In genomic region chr16:87524228-87524627, GRCm38 (mm10) we compare ENCODE assay signal across 22 mouse cellular contexts. TPM values are rescaled to one million over a fixed set of nuclear protein-coding genes. Genes with fewer than 3 reads are reported as not detected.
DNase-seq lines count a peak whose midpoint lies in the region; ATAC-seq and TF ChIP-seq lines count a peak whose summit lies in the region.
"Had no signal": no experiment of that assay in that cellular context is flagged by ENCODE, and none has a peak within 500 bp of the region (broad histone marks: within the 10 kb centered on the region; RNA-seq: fewer than 3 reads in every experiment).

No protein-coding gene starts in this region.

- dilution Hi-C loops in CH12.LX (cut with MboI; ENCODE audit: extremely low pct_ligation_motif_present, extremely low pct_unique_long_range_greater_than_20kb, low sequenced_read_pairs) = no loop called here

- no peaks in the 10 kb centered on the region for H3K79me2 ChIP-seq in liver, adult 2 months (ENCODE audit: control insufficient read depth, insufficient read depth, low read length)
- no peaks in the 10 kb centered on the region for H3K79me2 ChIP-seq in CH12.LX (replicated peaks; ENCODE audit: control insufficient read depth, extremely low read depth, insufficient read depth, poor library complexity, severe bottlenecking)

- in situ Hi-C loops in CH12.LX (cut with MboI; ENCODE audit: low pct_ligation_motif_present, low pct_unique_long_range_greater_than_20kb, low sequenced_read_pairs) = loop anchor here (5.0 kb wide), 1 partner anchor 53 kb away; no protein-coding TSS in a partner anchor

- H3K9ac ChIP-seq in liver, adult 2 months (ENCODE audit: low read depth, low read length) = no peak overlapping the region
- H3K9ac ChIP-seq in liver, embryonic 11.5 days (ENCODE audit: low read depth, low read length) = no peak overlapping the region
- H3K9ac ChIP-seq in CH12.LX (ENCODE audit: insufficient read depth, low read depth) = no peak overlapping the region
- no peak overlapping the region for H3K9ac ChIP-seq in liver, embryonic 15.5 days
- H3K9ac ChIP-seq: embryonic facial prominence, embryonic 12.5 days; forebrain, embryonic 15.5 days; hindbrain, embryonic 12.5 days had no signal

- H3K9me3 ChIP-seq in liver, embryonic 11.5 days (ENCODE audit: control insufficient read depth, low read length) = no peaks in the 10 kb centered on the region
- H3K9me3 ChIP-seq in CH12.LX (replicated peaks; ENCODE audit: low read length) = no peaks in the 10 kb centered on the region
- no peaks in the 10 kb centered on the region for H3K9me3 ChIP-seq in liver, embryonic 15.5 days (replicated peaks)
- H3K9me3 ChIP-seq: embryonic facial prominence, embryonic 12.5 days; forebrain, embryonic 15.5 days; heart, embryonic 10.5 days; hindbrain, embryonic 12.5 days had no signal

- no peak overlapping the region for H3K4me3 ChIP-seq in liver, adult 2 months (ENCODE audit: insufficient read depth, low read depth, low read length)
- H3K4me3 ChIP-seq in liver, embryonic 11.5 days (ENCODE audit: low read depth, low read length) = no peak overlapping the region
- no peak overlapping the region for H3K4me3 ChIP-seq in CH12.LX (replicated peaks in 1 of 3; ENCODE audit: low read depth in 2 of 3, low read length in 2 of 3, poor library complexity in 1 of 3)
- no peak overlapping the region for H3K4me3 ChIP-seq in liver, embryonic 15.5 days (replicated peaks)
- H3K4me3 ChIP-seq: embryonic facial prominence, embryonic 12.5 days; forebrain, embryonic 15.5 days; heart, embryonic 10.5 days; hindbrain, embryonic 12.5 days had no signal

- no peak for TF ChIP-seq EP300 in CH12.LX (IDR thresholded peaks at IDR 0.05; ENCODE audit: low read length)

- TF ChIP-seq RAD21 in CH12.LX (IDR thresholded peaks at IDR 0.05; ENCODE audit: low read depth, low read length) = no peak

- DNase-seq in liver, adult 2 months (ENCODE audit: extremely low read depth, low read depth, low spot score) = peak; percentile 82
- no peak for DNase-seq in liver, embryonic 11.5 days (ENCODE audit: low spot score)
- DNase-seq in CH12.LX (ENCODE audit: extremely low read depth) = peak; percentile 44
- no peak for DNase-seq in urinary bladder, postnatal 4 days (ENCODE audit: low spot score in 2 of 2)
- DNase-seq: adrenal gland, postnatal 14 days; B cell, adult 2 months; cerebellum, adult 2 months; cerebellum, postnatal 14 days; gastrocnemius, postnatal 36 days; heart, adult 18-20 months; heart, postnatal 10 days; heart, postnatal 4 days had no signal

- TF ChIP-seq POLR2A in liver, adult 2 months (IDR thresholded peaks at IDR 0.05; ENCODE audit: extremely low read depth, insufficient read depth, low read length) = no peak
- no peak for TF ChIP-seq POLR2A in CH12.LX (IDR thresholded peaks at IDR 0.05; ENCODE audit: low read depth, low read length)

- no peak for TF ChIP-seq CTCF in liver, adult 2 months (IDR thresholded peaks at IDR 0.05; ENCODE audit: low read depth, low read length)
- no peak for TF ChIP-seq CTCF in CH12.LX (conservative IDR thresholded peaks at IDR 0.05 in 1 of 2, IDR thresholded peaks at IDR 0.05 in 1 of 2; ENCODE audit: low read depth in 2 of 2, low read length in 2 of 2)

- no peak; the same call in 1 of the 2 replicates for ATAC-seq in liver, embryonic 11.5 days (replicated peaks; ENCODE audit: low FRiP score)
- peak; percentile 79 for ATAC-seq in liver, embryonic 15.5 days (ENCODE audit: insufficient read depth)
- ATAC-seq in cerebellum, adult (ENCODE audit: insufficient number of reproducible peaks, low FRiP score, low TSS enrichment) = no peak
- ATAC-seq: CD4-positive, CD25-positive, alpha-beta regulatory T cell, adult 4 months; forebrain, embryonic 15.5 days; hindbrain, embryonic 16.5 days had no signal

- H3K36me3 ChIP-seq in liver, adult 2 months (ENCODE audit: control insufficient read depth, insufficient read depth, low read length) = no peaks in the 10 kb centered on the region
- H3K36me3 ChIP-seq in liver, embryonic 11.5 days (ENCODE audit: control insufficient read depth, insufficient read depth, low read length) = no peaks in the 10 kb centered on the region
- H3K36me3 ChIP-seq in CH12.LX (replicated peaks in 1 of 2; ENCODE audit: control insufficient read depth in 1 of 2, insufficient read depth in 1 of 2, low read length in 1 of 2) = no peaks in the 10 kb centered on the region
- H3K36me3 ChIP-seq in liver, embryonic 15.5 days (replicated peaks) = no peaks in the 10 kb centered on the region
- H3K36me3 ChIP-seq: embryonic facial prominence, embryonic 12.5 days; forebrain, embryonic 15.5 days; heart, embryonic 10.5 days; hindbrain, embryonic 12.5 days had no signal

- H3K27ac ChIP-seq in liver, adult 2 months (replicated peaks; ENCODE audit: insufficient read depth, low read depth, low read length) = no peak overlapping the region
- H3K27ac ChIP-seq in liver, embryonic 11.5 days (ENCODE audit: low read depth, low read length) = no peak overlapping the region
- H3K27ac ChIP-seq in CH12.LX (ENCODE audit: insufficient read depth, low read depth) = no peak overlapping the region
- H3K27ac ChIP-seq in liver, embryonic 15.5 days (replicated peaks) = no peak overlapping the region
- H3K27ac ChIP-seq: embryonic facial prominence, embryonic 12.5 days; forebrain, embryonic 15.5 days; heart, embryonic 10.5 days; hindbrain, embryonic 12.5 days had no signal

- 30% methylated on average over 5 of the region's 5 CpGs for WGBS in liver, adult 2 months
- WGBS in liver, embryonic 11.5 days = 65% methylated on average over 5 of the region's 5 CpGs
- 56% methylated on average over 5 of the region's 5 CpGs for WGBS in liver, embryonic 15.5 days (ENCODE audit: insufficient replicate concordance)

- no peaks in the 10 kb centered on the region for H3K27me3 ChIP-seq in liver, adult 2 months (ENCODE audit: control insufficient read depth, insufficient read depth, low read length)
- no peaks in the 10 kb centered on the region for H3K27me3 ChIP-seq in liver, embryonic 11.5 days (replicated peaks; ENCODE audit: control insufficient read depth, insufficient read depth, low read length)
- H3K27me3 ChIP-seq in CH12.LX (replicated peaks) = peaks cover 2% of the 10 kb centered on the region
- no peaks in the 10 kb centered on the region for H3K27me3 ChIP-seq in liver, embryonic 15.5 days
- H3K27me3 ChIP-seq: embryonic facial prominence, embryonic 12.5 days; forebrain, embryonic 15.5 days; hindbrain, embryonic 12.5 days had no signal

- peaks cover 8% of the 10 kb centered on the region for H3K4me1 ChIP-seq in liver, adult 2 months (ENCODE audit: control insufficient read depth, insufficient read depth, low read length)
- no peaks in the 10 kb centered on the region for H3K4me1 ChIP-seq in liver, embryonic 11.5 days (replicated peaks; ENCODE audit: control insufficient read depth, insufficient read depth, low read length)
- H3K4me1 ChIP-seq in CH12.LX (ENCODE audit: control insufficient read depth in 1 of 2, insufficient read depth in 2 of 2) = peaks cover 0 to 6% of the 10 kb centered on the region in 2 experiments; a peak in 2 of 4 replicates
- H3K4me1 ChIP-seq in liver, embryonic 15.5 days (replicated peaks) = no peaks in the 10 kb centered on the region; the same call in 1 of the 2 replicates
- H3K4me1 ChIP-seq: forebrain, embryonic 15.5 days; heart, embryonic 10.5 days; hindbrain, embryonic 12.5 days had no signal

- no peak overlapping the region for H3K4me2 ChIP-seq in liver, embryonic 11.5 days
- H3K4me2 ChIP-seq in CH12.LX (ENCODE audit: insufficient read depth, low read depth, poor library complexity, severe bottlenecking) = no peak overlapping the region
- no peak overlapping the region for H3K4me2 ChIP-seq in liver, embryonic 15.5 days
- H3K4me2 ChIP-seq: embryonic facial prominence, embryonic 12.5 days; forebrain, embryonic 15.5 days; hindbrain, embryonic 12.5 days had no signal

TF ChIP-seq in CH12.LX, 34 proteins besides CTCF, POLR2A, EP300 and RAD21:
- TF ChIP-seq ZNF384 (IDR thresholded peaks at IDR 0.05; ENCODE audit: low read depth, low read length) = no peak
- TF ChIP-seq CHD2 (IDR thresholded peaks at IDR 0.05; ENCODE audit: low read length) = no peak
- peak; percentile 44; the same call in 1 of the 2 replicates for TF ChIP-seq TBP (conservative IDR thresholded peaks at IDR 0.05; ENCODE audit: low read depth, low read length)
- no peak for TF ChIP-seq USF2 (conservative IDR thresholded peaks at IDR 0.05; ENCODE audit: low read depth, low read length)
- peak; percentile 65 for TF ChIP-seq JUND (conservative IDR thresholded peaks at IDR 0.05; ENCODE audit: low read depth, low read length)
- TF ChIP-seq NELFE (IDR thresholded peaks at IDR 0.05; ENCODE audit: low read depth, low read length) = no peak
- TF ChIP-seq JUN (IDR thresholded peaks at IDR 0.05; ENCODE audit: insufficient read depth, low read depth, low read length) = peak; percentile 74
TF ChIP-seq in CH12.LX: peak in this region for 3.

RNA-seq across cellular contexts. Expression of gene Cct8, which starts 28.6 kb away (rescaled TPM):
- total RNA-seq in liver, adult 2 months (2014; rRNA removed) = 106 and 121 TPM in 2 replicates
- polyA plus RNA-seq in liver, adult 2 months (2012; rRNA removed) = 22.5 and 24.9 TPM in 2 replicates
- polyA plus RNA-seq in liver, embryonic 11.5 days (2014; fragmentation: Nextera tagmentation; extraction: Ambion mirVana) = 614 and 690 TPM in 2 replicates
- total RNA-seq in CH12.LX (2012; rRNA removed) (350 and 466 TPM in 2 replicates), CH12.LX (2014; rRNA removed) (863 and 980 TPM in 2 replicates)
- polyA plus RNA-seq in CH12.LX (2012; ENCODE audit: insufficient read length, low read depth) = 1,169 and 1,185 TPM in 2 replicates
- polyA plus RNA-seq in liver, embryonic 15.5 days (2015; fragmentation: Nextera tagmentation; extraction: Ambion mirVana) = 208 and 220 TPM in 2 replicates

RNA-seq across cellular contexts. Expression of gene Map3k7cl, which starts 28.9 kb away (rescaled TPM):
- total RNA-seq in liver, adult 2 months (2014; rRNA removed) = 0.07 TPM in 1 of 2 replicates, not detected in the other
- polyA plus RNA-seq in liver, adult 2 months (2012; rRNA removed) = not detected in 2 replicates
- polyA plus RNA-seq in liver, embryonic 11.5 days (2014; fragmentation: Nextera tagmentation; extraction: Ambion mirVana) = not detected in 2 replicates
- 0.08 TPM in 2 replicates for total RNA-seq in CH12.LX (2012; rRNA removed)
- not detected in 2 replicates for total RNA-seq in CH12.LX (2014; rRNA removed)
- polyA plus RNA-seq in CH12.LX (2012; ENCODE audit: insufficient read length, low read depth) = not detected in 2 replicates
- polyA plus RNA-seq in liver, embryonic 15.5 days (2015; fragmentation: Nextera tagmentation; extraction: Ambion mirVana) = not detected in 2 replicates
- total RNA-seq: common myeloid progenitor, adult 5-6 weeks; MEL had no signal
- polyA plus RNA-seq: CD4-positive, CD25-positive, alpha-beta regulatory T cell, adult 4 months; embryonic facial prominence, embryonic 12.5 days; forebrain, embryonic 15.5 days; heart, embryonic 10.5 days; hindbrain, embryonic 16.5 days had no signal

Comparison
In these comparisons a context has a peak if more than half of its experiments do, and no peak if none do; other contexts are left out.
1. DNase-seq: peak in liver, adult 2 months (single experiment) and CH12.LX (single experiment); none in liver, embryonic 11.5 days (single experiment) and urinary bladder, postnatal 4 days (0 of 2).